Mouse (Mus musculus) gastrocnemius, postnatal 14 days (tissue): ENCODE results near the gene Tpbg. TPM values are rescaled to one million over a fixed set of nuclear protein-coding genes. Genes with fewer than 3 reads are reported as not detected.

Source experiments
- total RNA-seq, 2 experiments: library from RNA; stranded (reverse); gene quantifications; 2 replicates each; pipeline ENCODE4 v1.2.3; 2021

Tpbg gene
- total RNA-seq, 2 experiments from 2014 or later = 1.7 to 3.0 TPM

Other genes with a start within 250 kb of the Tpbg start
- 10 to 100 TPM; 41.7 to 43.0 TPM for gene Ibtk, start 93.0 kb upstream of the Tpbg start, total RNA-seq